Mouse (Mus musculus): ENCODE data around the gene Tmem255b. TPM values are rescaled to one million over a fixed set of nuclear protein-coding genes. Genes with fewer than 3 reads are reported as not detected.
A peak's percentile ranks its signal among the peaks of the same experiment; 100 is the strongest.

Tmem255b gene
- polyA plus RNA-seq, 1 experiment from 2014 or later, result not detected

GRCm38 (mm10) chr8:13461843-13462242 lies 26.9 kb downstream of the Tmem255b start:
- Histone ChIP-seq H3K4me3 (ENCODE audit: inconsistent target) (no peak overlapping the region), H3K27ac (no peak overlapping the region), H3K36me3 (ENCODE audit: inconsistent target) (peaks cover 24% of the 10 kb centered on the region), H3K79me2 (ENCODE audit: inconsistent target) (no peaks in the 10 kb centered on the region)
- WGBS (ENCODE audit: missing documents), result 36% methylated on average over 4 of the region's 4 CpGs

GRCm38 (mm10) chr8:13462392-13462791 lies 27.4 kb downstream of the Tmem255b start:
- WGBS (ENCODE audit: missing documents), result 91% methylated on average over 10 of the region's 10 CpGs
- no peak overlapping the region for H3K4me3 ChIP-seq (ENCODE audit: inconsistent target)
- no peak overlapping the region for H3K27ac ChIP-seq

GRCm38 (mm10) chr8:13465324-13465723 lies 30.3 kb downstream of the Tmem255b start:
- WGBS (ENCODE audit: missing documents), result 88% methylated on average over 7 of the region's 7 CpGs
- Histone ChIP-seq H3K36me3 (ENCODE audit: inconsistent target) (peaks cover 59% of the 10 kb centered on the region), H3K4me3 (ENCODE audit: inconsistent target) (no peak overlapping the region), H3K27ac (no peak overlapping the region), H3K79me2 (ENCODE audit: inconsistent target) (no peaks in the 10 kb centered on the region)

More at GRCm38 (mm10) chr8:13462392-13462791, 27.4 kb downstream of the Tmem255b start:
- Histone ChIP-seq H3K79me2 (ENCODE audit: inconsistent target) (no peaks in the 10 kb centered on the region), H3K36me3 (ENCODE audit: inconsistent target) (peaks cover 30% of the 10 kb centered on the region)

GRCm38 (mm10) chr8:13466989-13467388 lies 32.0 kb downstream of the Tmem255b start:
- H3K4me3 ChIP-seq (ENCODE audit: inconsistent target), result no peak overlapping the region
- H3K36me3 ChIP-seq (ENCODE audit: inconsistent target), result peaks cover 76% of the 10 kb centered on the region
- 69% methylated on average over 5 of the region's 5 CpGs for WGBS (ENCODE audit: missing documents)
- H3K79me2 ChIP-seq (ENCODE audit: inconsistent target), result no peaks in the 10 kb centered on the region
- H3K27ac ChIP-seq, result no peak overlapping the region

- peaks cover 93% of the 10 kb centered on the region for H3K36me3 ChIP-seq (ENCODE audit: inconsistent target)
- H3K4me3 ChIP-seq (ENCODE audit: inconsistent target), result no peak overlapping the region
- H3K79me2 ChIP-seq (ENCODE audit: inconsistent target), result no peaks in the 10 kb centered on the region
- WGBS (ENCODE audit: missing documents), result 92% methylated on average over 9 of the region's 9 CpGs
- no peak overlapping the region for H3K27ac ChIP-seq
These were observed 33.7 kb downstream of the Tmem255b start for GRCm38 (mm10) chr8:13468737-13469136.

- Histone ChIP-seq H3K79me2 (ENCODE audit: inconsistent target) (no peaks in the 10 kb centered on the region), H3K36me3 (ENCODE audit: inconsistent target) (peaks cover 100% of the 10 kb centered on the region)
- 94% methylated on average over 11 of the region's 11 CpGs for WGBS (ENCODE audit: missing documents)
These were observed 36.5 kb downstream of the Tmem255b start for GRCm38 (mm10) chr8:13471484-13471883.

GRCm38 (mm10) chr8:13472284-13472683 lies 37.3 kb downstream of the Tmem255b start:
- Histone ChIP-seq H3K4me3 (ENCODE audit: inconsistent target) (no peak overlapping the region), H3K36me3 (ENCODE audit: inconsistent target) (peaks cover 100% of the 10 kb centered on the region), H3K27ac (no peak overlapping the region), H3K79me2 (ENCODE audit: inconsistent target) (no peaks in the 10 kb centered on the region)
- 45% methylated on average over 7 of the region's 7 CpGs for WGBS (ENCODE audit: missing documents)

More at GRCm38 (mm10) chr8:13471484-13471883, 36.5 kb downstream of the Tmem255b start:
- Histone ChIP-seq H3K4me3 (ENCODE audit: inconsistent target) (no peak overlapping the region), H3K27ac (no peak overlapping the region)

- Histone ChIP-seq H3K36me3 (ENCODE audit: inconsistent target) (peaks cover 100% of the 10 kb centered on the region), H3K4me3 (ENCODE audit: inconsistent target) (no peak overlapping the region), H3K27ac (no peak overlapping the region), H3K79me2 (ENCODE audit: inconsistent target) (peaks cover 4% of the 10 kb centered on the region; the same call in 1 of the 2 replicates)
- WGBS (ENCODE audit: missing documents), result 85% methylated on average over 9 of the region's 9 CpGs
These were observed 40.9 kb downstream of the Tmem255b start for GRCm38 (mm10) chr8:13475892-13476291.

GRCm38 (mm10) chr8:13481089-13481554 lies 46.1 kb downstream of the Tmem255b start:
- H3K36me3 ChIP-seq (ENCODE audit: inconsistent target), result peaks cover 99% of the 10 kb centered on the region
- no peak overlapping the region for H3K4me3 ChIP-seq (ENCODE audit: inconsistent target)
- 94% methylated on average over 5 of the region's 7 CpGs for whole genome bisulfite sequencing (ENCODE audit: missing documents)
- H3K27ac ChIP-seq, result no peak overlapping the region
- H3K79me2 ChIP-seq (ENCODE audit: inconsistent target), result peaks cover 56% of the 10 kb centered on the region

GRCm38 (mm10) chr8:13481596-13481995 lies 46.6 kb downstream of the Tmem255b start:
- Histone ChIP-seq H3K4me3 (ENCODE audit: inconsistent target) (no peak overlapping the region), H3K27ac (no peak overlapping the region), H3K36me3 (ENCODE audit: inconsistent target) (peaks cover 95% of the 10 kb centered on the region), H3K79me2 (ENCODE audit: inconsistent target) (peaks cover 61% of the 10 kb centered on the region)
- WGBS (ENCODE audit: missing documents), result 94% methylated on average over 3 of the region's 3 CpGs

- 88% methylated on average over 2 of the region's 2 CpGs for WGBS (ENCODE audit: missing documents)
These were observed 47.3 kb downstream of the Tmem255b start for GRCm38 (mm10) chr8:13482101-13482801.

GRCm38 (mm10) chr8:13483191-13483590 lies 48.2 kb downstream of the Tmem255b start:
- no peak overlapping the region for H3K4me3 ChIP-seq (ENCODE audit: inconsistent target)
- peaks cover 77% of the 10 kb centered on the region for H3K79me2 ChIP-seq (ENCODE audit: inconsistent target)
- 98% methylated on average over 5 of the region's 5 CpGs for WGBS (ENCODE audit: missing documents)
- peaks cover 85% of the 10 kb centered on the region for H3K36me3 ChIP-seq (ENCODE audit: inconsistent target)
- no peak overlapping the region for H3K27ac ChIP-seq

More at GRCm38 (mm10) chr8:13482101-13482801, 47.3 kb downstream of the Tmem255b start:
- Histone ChIP-seq H3K79me2 (ENCODE audit: inconsistent target) (peaks cover 68% of the 10 kb centered on the region), H3K27ac (no peak overlapping the region), H3K36me3 (ENCODE audit: inconsistent target) (peaks cover 89% of the 10 kb centered on the region), H3K4me3 (ENCODE audit: inconsistent target) (no peak overlapping the region)

GRCm38 (mm10) chr8:13489351-13489750 lies 54.4 kb downstream of the Tmem255b start:
- H3K4me3 ChIP-seq (ENCODE audit: inconsistent target), result no peak overlapping the region
- H3K36me3 ChIP-seq (ENCODE audit: inconsistent target), result peaks cover 48% of the 10 kb centered on the region
- WGBS (ENCODE audit: missing documents), result 87% methylated on average over 3 of the region's 3 CpGs
- peaks cover 98% of the 10 kb centered on the region for H3K79me2 ChIP-seq (ENCODE audit: inconsistent target)
- no peak overlapping the region for H3K27ac ChIP-seq

- 71% methylated on average over 13 of the region's 13 CpGs for WGBS (ENCODE audit: missing documents)
- H3K4me3 ChIP-seq (ENCODE audit: inconsistent target), result peak overlapping the region; percentile 2; the same call in 1 of the 2 replicates
These were observed 55.3 kb downstream of the Tmem255b start for GRCm38 (mm10) chr8:13489986-13490910.

More at GRCm38 (mm10) chr8:13489986-13490910, 55.3 kb downstream of the Tmem255b start:
- Histone ChIP-seq H3K36me3 (ENCODE audit: inconsistent target) (peaks cover 39% of the 10 kb centered on the region), H3K27ac (peak overlapping the region; percentile 91), H3K79me2 (ENCODE audit: inconsistent target) (peaks cover 89% of the 10 kb centered on the region)
